Mouse (Mus musculus): Measurements from ENCODE around the gene Smg6.

Gene Smg6

GRCm38 (mm10) chr11:75108909-75109308, 183.3 kb downstream of the Smg6 start:
- no peak for DNase-seq (ENCODE audit: low spot score)

GRCm38 (mm10) chr11:75116379-75116778, 190.8 kb downstream of the Smg6 start:
- no peak for DNase-seq (ENCODE audit: low spot score)

GRCm38 (mm10) chr11:75118141-75118540, 192.5 kb downstream of the Smg6 start:
- DNase-seq (ENCODE audit: low spot score) = no peak

GRCm38 (mm10) chr11:75119298-75119697, 193.7 kb downstream of the Smg6 start:
- DNase-seq (ENCODE audit: low spot score) = no peak

GRCm38 (mm10) chr11:75119841-75120240, 194.2 kb downstream of the Smg6 start:
- no peak for DNase-seq (ENCODE audit: low spot score)

GRCm38 (mm10) chr11:75121348-75121747, 195.7 kb downstream of the Smg6 start:
- DNase-seq (ENCODE audit: low spot score) = no peak

GRCm38 (mm10) chr11:75124406-75124805, 198.8 kb downstream of the Smg6 start:
- no peak for DNase-seq (ENCODE audit: low spot score)

GRCm38 (mm10) chr11:75126384-75126783, 200.8 kb downstream of the Smg6 start:
- no peak for DNase-seq (ENCODE audit: low spot score)

- DNase-seq (ENCODE audit: low spot score) = no peak
These were observed 203.9 kb downstream of the Smg6 start for GRCm38 (mm10) chr11:75129481-75129880.

- no peak for DNase-seq (ENCODE audit: low spot score)
These were observed 205.7 kb downstream of the Smg6 start for GRCm38 (mm10) chr11:75131300-75131699.

- no peak for DNase-seq (ENCODE audit: low spot score)
These were observed 206.7 kb downstream of the Smg6 start for GRCm38 (mm10) chr11:75132278-75132677.

- DNase-seq (ENCODE audit: low spot score) = no peak
These were observed 207.8 kb downstream of the Smg6 start for GRCm38 (mm10) chr11:75133391-75133790.

- DNase-seq (ENCODE audit: low spot score) = peak; percentile 73
These were observed 208.3 kb downstream of the Smg6 start for GRCm38 (mm10) chr11:75133951-75134350.

GRCm38 (mm10) chr11:75134485-75135068, 209.0 kb downstream of the Smg6 start:
- DNase-seq (ENCODE audit: low spot score) = no peak

GRCm38 (mm10) chr11:75135358-75135757, 209.7 kb downstream of the Smg6 start:
- no peak for DNase-seq (ENCODE audit: low spot score)

- peak; percentile 54 for DNase-seq (ENCODE audit: low spot score)
These were observed 211.2 kb downstream of the Smg6 start for GRCm38 (mm10) chr11:75136666-75137398.

GRCm38 (mm10) chr11:75139122-75139963, 213.7 kb downstream of the Smg6 start:
- peak; percentile 76 for DNase-seq (ENCODE audit: low spot score)

- DNase-seq (ENCODE audit: low spot score) = no peak
These were observed 214.8 kb downstream of the Smg6 start for GRCm38 (mm10) chr11:75140431-75140830.

- DNase-seq (ENCODE audit: low spot score) = no peak
These were observed 215.4 kb downstream of the Smg6 start for GRCm38 (mm10) chr11:75141038-75141437.

- peak; percentile 53 for DNase-seq (ENCODE audit: low spot score)
These were observed 216.3 kb downstream of the Smg6 start for GRCm38 (mm10) chr11:75141913-75142312.

GRCm38 (mm10) chr11:75142749-75143148, 217.1 kb downstream of the Smg6 start:
- no peak for DNase-seq (ENCODE audit: low spot score)

- DNase-seq (ENCODE audit: low spot score) = no peak
These were observed 220.2 kb downstream of the Smg6 start for GRCm38 (mm10) chr11:75145841-75146240.

Measured in embryo, embryonic 10.5 days (tissue).